Comparison of ENCODE assay signal across 14 mouse cellular contexts in genomic region chr19:44302901-44303300, GRCm38 (mm10). TPM values are rescaled to one million over a fixed set of nuclear protein-coding genes. Genes with fewer than 3 reads are reported as not detected.
DNase-seq lines count a peak whose midpoint lies in the region; ATAC-seq and TF ChIP-seq lines count a peak whose summit lies in the region.
"Had no signal": no experiment of that assay in that cellular context is flagged by ENCODE, and none has a peak within 500 bp of the region (broad histone marks: within the 10 kb centered on the region; RNA-seq: fewer than 3 reads in every experiment).

No protein-coding gene starts in this region.

- 83% methylated on average over 11 of the region's 11 CpGs for WGBS in intestine, embryonic 14.5 days
- 62% methylated on average over 11 of the region's 11 CpGs for WGBS in intestine, postnatal 0 days
- 35% methylated on average over 11 of the region's 11 CpGs for WGBS in lung, postnatal 0 days
- WGBS in embryonic facial prominence, embryonic 14.5 days = 76% methylated on average over 11 of the region's 11 CpGs

- peaks cover 35% of the 10 kb centered on the region for H3K4me1 ChIP-seq in intestine, embryonic 14.5 days (replicated peaks; ENCODE audit: control insufficient read depth, insufficient read depth, low read length)
- H3K4me1 ChIP-seq in intestine, postnatal 0 days (replicated peaks; ENCODE audit: control insufficient read depth, insufficient read depth, low read length) = 0 out of 2 replicates have a peak, but pooled peaks cover 8% of the 10 kb centered on the region
- H3K4me1 ChIP-seq in lung, postnatal 0 days (ENCODE audit: insufficient read depth, low read depth, low read length) = peaks cover 17% of the 10 kb centered on the region; the same call in 1 of the 2 replicates
- H3K4me1 ChIP-seq in embryonic facial prominence, embryonic 14.5 days (ENCODE audit: control insufficient read depth, insufficient read depth, low read length) = peaks cover 16% of the 10 kb centered on the region

- H3ac ChIP-seq in myocyte (ENCODE audit: control insufficient read depth, insufficient read length) = no peak overlapping the region

- no peak overlapping the region for H3K4me3 ChIP-seq in intestine, embryonic 14.5 days (ENCODE audit: low read depth, low read length)
- H3K4me3 ChIP-seq in intestine, postnatal 0 days (ENCODE audit: low read depth, low read length) = no peak overlapping the region
- no peak overlapping the region for H3K4me3 ChIP-seq in lung, postnatal 0 days (ENCODE audit: low read depth, low read length)
- H3K4me3 ChIP-seq in embryonic facial prominence, embryonic 14.5 days (ENCODE audit: low read depth, low read length) = no peak overlapping the region
- no peak overlapping the region for H3K4me3 ChIP-seq in myocyte
- H3K4me3 ChIP-seq: liver, embryonic 12.5 days had no signal

- H3K9me3 ChIP-seq in intestine, embryonic 14.5 days (ENCODE audit: control insufficient read depth, low read length) = no peaks in the 10 kb centered on the region
- no peaks in the 10 kb centered on the region for H3K9me3 ChIP-seq in intestine, postnatal 0 days (ENCODE audit: control insufficient read depth)
- H3K9me3 ChIP-seq in lung, postnatal 0 days (ENCODE audit: low read length) = no peaks in the 10 kb centered on the region
- no peaks in the 10 kb centered on the region for H3K9me3 ChIP-seq in embryonic facial prominence, embryonic 14.5 days (ENCODE audit: control insufficient read depth, low read length)
- H3K9me3 ChIP-seq: liver, embryonic 12.5 days had no signal

- no peaks in the 10 kb centered on the region for H3K27me3 ChIP-seq in intestine, embryonic 14.5 days (replicated peaks; ENCODE audit: control insufficient read depth, insufficient read depth, low read length)
- no peaks in the 10 kb centered on the region for H3K27me3 ChIP-seq in intestine, postnatal 0 days (replicated peaks; ENCODE audit: control insufficient read depth, insufficient read depth, low read length)
- H3K27me3 ChIP-seq in lung, postnatal 0 days (replicated peaks; ENCODE audit: insufficient read depth, low read length) = no peaks in the 10 kb centered on the region
- no peaks in the 10 kb centered on the region for H3K27me3 ChIP-seq in embryonic facial prominence, embryonic 14.5 days (replicated peaks; ENCODE audit: control insufficient read depth, insufficient read depth, low read length)
- no peaks in the 10 kb centered on the region for H3K27me3 ChIP-seq in myocyte (ENCODE audit: control insufficient read depth, insufficient read depth, insufficient read length)
- H3K27me3 ChIP-seq: CH12.LX; liver, embryonic 12.5 days had no signal

- no peak for TF ChIP-seq POLR2A in myocyte (IDR thresholded peaks at IDR 0.05; ENCODE audit: insufficient read length, low read depth)

- no peak for TF ChIP-seq CTCF in intestine, postnatal 0 days (IDR thresholded peaks at IDR 0.05; ENCODE audit: low read depth)
- TF ChIP-seq CTCF in lung, postnatal 0 days (IDR thresholded peaks at IDR 0.05) = no peak

- peaks cover 100% of the 10 kb centered on the region for H3K36me3 ChIP-seq in intestine, embryonic 14.5 days (ENCODE audit: control insufficient read depth, insufficient read depth, low read length)
- H3K36me3 ChIP-seq in intestine, postnatal 0 days (ENCODE audit: control insufficient read depth, insufficient read depth) = peaks cover 80% of the 10 kb centered on the region
- H3K36me3 ChIP-seq in lung, postnatal 0 days (ENCODE audit: insufficient read depth, low read length) = peaks cover 70% of the 10 kb centered on the region
- peaks cover 99% of the 10 kb centered on the region for H3K36me3 ChIP-seq in embryonic facial prominence, embryonic 14.5 days (ENCODE audit: control insufficient read depth, insufficient read depth, low read length)
- H3K36me3 ChIP-seq in myocyte (ENCODE audit: control insufficient read depth, insufficient read depth) = peaks cover 97% of the 10 kb centered on the region

- H3K4me2 ChIP-seq in intestine, embryonic 14.5 days (ENCODE audit: low read length) = no peak overlapping the region
- H3K4me2 ChIP-seq in intestine, postnatal 0 days (replicated peaks; ENCODE audit: low read depth) = no peak overlapping the region
- 0 out of 2 replicates have a peak overlapping the region, but pooled peaks have one; percentile 8 for H3K4me2 ChIP-seq in lung, postnatal 0 days (replicated peaks; ENCODE audit: low read depth, low read length)
- H3K4me2 ChIP-seq in embryonic facial prominence, embryonic 14.5 days (ENCODE audit: low read depth, low read length) = no peak overlapping the region
- H3K4me2 ChIP-seq in myocyte (ENCODE audit: low read depth) = peak overlapping the region; percentile 66
- H3K4me2 ChIP-seq: liver, embryonic 12.5 days; midbrain, embryonic 11.5 days had no signal

- no peak overlapping the region for H3K27ac ChIP-seq in intestine, embryonic 14.5 days (ENCODE audit: low read depth)
- no peak overlapping the region; the same call in 1 of the 2 replicates for H3K27ac ChIP-seq in intestine, postnatal 0 days (ENCODE audit: low read depth, low read length)
- no peak overlapping the region for H3K27ac ChIP-seq in lung, postnatal 0 days (ENCODE audit: low read length)
- H3K27ac ChIP-seq in embryonic facial prominence, embryonic 14.5 days (replicated peaks; ENCODE audit: low read depth, low read length) = peak overlapping the region; percentile 17; the same call in 1 of the 2 replicates
- H3K27ac ChIP-seq: liver, embryonic 12.5 days had no signal

- no peak overlapping the region for H3K9ac ChIP-seq in intestine, embryonic 14.5 days (ENCODE audit: low read length)
- no peak overlapping the region for H3K9ac ChIP-seq in intestine, postnatal 0 days (ENCODE audit: low read depth, low read length)
- H3K9ac ChIP-seq in lung, postnatal 0 days (replicated peaks; ENCODE audit: low read depth) = no peak overlapping the region
- H3K9ac ChIP-seq in embryonic facial prominence, embryonic 14.5 days (ENCODE audit: low read depth, low read length) = no peak overlapping the region
- H3K9ac ChIP-seq: liver, embryonic 12.5 days had no signal

- ATAC-seq in intestine, embryonic 14.5 days (replicated peaks; ENCODE audit: low FRiP score, low TSS enrichment, low read depth) = no peak
- ATAC-seq in intestine, postnatal 0 days = no peak
- ATAC-seq in lung, postnatal 0 days = peak; percentile 22; the same call in 1 of the 2 replicates
- no peak for ATAC-seq in embryonic facial prominence, embryonic 14.5 days (ENCODE audit: low read depth)
- ATAC-seq: liver, embryonic 12.5 days had no signal

- peak; percentile 48 for DNase-seq in intestine, embryonic 14.5 days (ENCODE audit: low spot score)
- DNase-seq in lung, postnatal 0 days (ENCODE audit: low spot score) = peak; percentile 76
- DNase-seq in lung, postnatal 36 days = no peak
- no peak for DNase-seq in embryonic facial prominence, embryonic 14.5 days (ENCODE audit: low spot score)
- DNase-seq in T-cell, adult 2 months (ENCODE audit: low spot score) = no peak
- no peak for DNase-seq in cerebellum, adult 11-12 months
- DNase-seq: adrenal gland, postnatal 14 days; kidney, adult 9 months; thymus, adult 18-20 months had no signal

- no peak for TF ChIP-seq EP300 in lung, postnatal 0 days (IDR thresholded peaks at IDR 0.05)

- peaks cover 85% of the 10 kb centered on the region for H3K79me2 ChIP-seq in myocyte (ENCODE audit: control insufficient read depth, insufficient read depth)

TF ChIP-seq in myocyte, 11 proteins besides CTCF, POLR2A, EP300 and RAD21:
- TF ChIP-seq TCF12 (IDR thresholded peaks at IDR 0.05; ENCODE audit: insufficient read depth, poor library complexity, severe bottlenecking) = no peak
- no peak for TF ChIP-seq MAX (IDR thresholded peaks at IDR 0.05; ENCODE audit: low read depth)
- TF ChIP-seq POLR2AphosphoS2 (IDR thresholded peaks at IDR 0.05; ENCODE audit: insufficient read length, low read depth) = peak; percentile 81
TF ChIP-seq in myocyte: peak in this region for 1.

RNA-seq across cellular contexts. Expression of gene Scd2, which starts 9.4 kb away (rescaled TPM):
- polyA plus RNA-seq in intestine, embryonic 14.5 days (2014; fragmentation: Nextera tagmentation; extraction: Ambion mirVana) = 341 and 386 TPM in 2 replicates
- polyA plus RNA-seq in intestine, postnatal 0 days (2015; fragmentation: Nextera tagmentation; extraction: Ambion mirVana) = 35.6 and 42.1 TPM in 2 replicates
- 99.3 and 118 TPM in 2 replicates for polyA plus RNA-seq in lung, postnatal 0 days (2015; fragmentation: Nextera tagmentation; extraction: Ambion mirVana)
- 212 and 224 TPM in 2 replicates for polyA plus RNA-seq in embryonic facial prominence, embryonic 14.5 days (2014; fragmentation: Nextera tagmentation; extraction: Ambion mirVana)
- polyA plus RNA-seq in myocyte (2012; fragmentation: generic; extraction: Trizol) = 868 TPM

RNA-seq across cellular contexts. Expression of gene Scd4, which starts 30.0 kb away (rescaled TPM):
- polyA plus RNA-seq in intestine, embryonic 14.5 days (2014; fragmentation: Nextera tagmentation; extraction: Ambion mirVana) = 0.08 and 0.20 TPM in 2 replicates
- polyA plus RNA-seq in intestine, postnatal 0 days (2015; fragmentation: Nextera tagmentation; extraction: Ambion mirVana) = 0.04 TPM in 1 of 2 replicates, not detected in the other
- 0.53 and 0.60 TPM in 2 replicates for polyA plus RNA-seq in lung, postnatal 0 days (2015; fragmentation: Nextera tagmentation; extraction: Ambion mirVana)
- 0.37 and 0.51 TPM in 2 replicates for polyA plus RNA-seq in embryonic facial prominence, embryonic 14.5 days (2014; fragmentation: Nextera tagmentation; extraction: Ambion mirVana)
- polyA plus RNA-seq in myocyte (2012; fragmentation: generic; extraction: Trizol) = 0.16 TPM
- polyA plus RNA-seq: midbrain, embryonic 11.5 days had no signal

Comparison
In these comparisons a context has a peak if more than half of its experiments do, and no peak if none do; other contexts are left out.
1. DNase-seq: peak in intestine, embryonic 14.5 days (single experiment) and lung, postnatal 0 days (single experiment); none in lung, postnatal 36 days (single experiment), embryonic facial prominence, embryonic 14.5 days (single experiment), T-cell, adult 2 months (single experiment) and cerebellum, adult 11-12 months (single experiment).
2. H3K4me2 ChIP-seq: peak in lung, postnatal 0 days (single experiment) and myocyte (single experiment); none in intestine, embryonic 14.5 days (single experiment), intestine, postnatal 0 days (single experiment) and embryonic facial prominence, embryonic 14.5 days (single experiment).